In the genomic region with DNA sequence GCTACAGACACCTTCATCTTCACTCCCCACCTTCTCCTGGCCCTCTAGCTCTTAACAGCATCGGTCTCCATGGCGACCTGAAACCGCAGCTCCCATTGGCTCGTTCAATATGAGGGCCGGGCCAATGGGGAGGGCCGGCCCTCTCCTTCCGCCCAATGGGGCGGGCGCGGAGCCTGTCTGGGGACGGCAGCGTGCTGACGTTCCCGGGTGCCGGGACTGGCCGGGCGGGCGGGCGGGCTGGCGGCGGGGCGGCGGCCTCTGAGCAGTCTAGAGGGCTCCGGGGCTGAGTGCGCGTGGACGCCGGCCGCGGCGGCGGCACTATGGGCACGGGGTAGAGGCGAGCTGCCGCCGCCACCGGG, we compare ENCODE assay signal across 8 mouse cellular contexts. TPM values are rescaled to one million over a fixed set of nuclear protein-coding genes. Genes with fewer than 3 reads are reported as not detected.
DNase-seq lines count a peak whose midpoint lies in the region; ATAC-seq and TF ChIP-seq lines count a peak whose summit lies in the region.

A gene (minus strand): TSS at position 79 of the 359 bp plus-strand sequence.
A gene (plus strand): TSS at position 246 of the 359 bp plus-strand sequence.

- peak; percentile 32; the same call in 1 of the 2 replicates for TF ChIP-seq POLR2A in olfactory bulb, adult 2 months (IDR thresholded peaks at IDR 0.05; ENCODE audit: insufficient read depth, low read depth, low read length)

- ATAC-seq in lung, embryonic 15.5 days (ENCODE audit: borderline replicate concordance, extremely low read depth, low FRiP score, low TSS enrichment): peak; percentile 98

- H3K27me3 ChIP-seq in hindbrain, embryonic 10.5 days (ENCODE audit: insufficient read depth, poor library complexity, severe bottlenecking): no peaks in the 10 kb centered on the region
- no peaks in the 10 kb centered on the region for H3K27me3 ChIP-seq in lung, embryonic 15.5 days

- DNase-seq in Muller cell, postnatal 12 days (ENCODE audit: inconsistent ontology term): peak; percentile 97
- DNase-seq in cerebellum, adult 8-10 months: peak; percentile 87
- DNase-seq in frontal cortex, adult 2 months (ENCODE audit: extremely low spot score in 1 of 2, low spot score in 1 of 2): peak; percentile 89 to 94
- DNase-seq in hindbrain, embryonic 10.5 days (ENCODE audit: low spot score): peak; percentile 95
- DNase-seq in layer of hippocampus, adult 9-10 months (ENCODE audit: low spot score): peak; percentile 79
- peak; percentile 89 to 91 for DNase-seq in thymus, adult 18-20 months

- H3K4me1 ChIP-seq in hindbrain, embryonic 10.5 days (replicated peaks): peaks cover 30% of the 10 kb centered on the region
- H3K4me1 ChIP-seq in lung, embryonic 15.5 days: peaks cover 19% of the 10 kb centered on the region
- H3K4me1 ChIP-seq in olfactory bulb, adult 2 months (ENCODE audit: control insufficient read depth, insufficient read depth, low read length): peaks cover 5% of the 10 kb centered on the region

- peak within 1 kb of the TSS; percentile 90 for H3K4me2 ChIP-seq in lung, embryonic 15.5 days

- no peaks in the 10 kb centered on the region for H3K36me3 ChIP-seq in hindbrain, embryonic 10.5 days
- H3K36me3 ChIP-seq in lung, embryonic 15.5 days: no peaks in the 10 kb centered on the region

- H3K4me3 ChIP-seq in hindbrain, embryonic 10.5 days: peak within 1 kb of the TSS; percentile 93
- H3K4me3 ChIP-seq in lung, embryonic 15.5 days: peak within 1 kb of the TSS; percentile 83
- peak within 1 kb of the TSS; percentile 93 for H3K4me3 ChIP-seq in olfactory bulb, adult 2 months (ENCODE audit: insufficient read depth, low read depth, low read length)

- no peaks in the 10 kb centered on the region for H3K9me3 ChIP-seq in hindbrain, embryonic 10.5 days
- no peaks in the 10 kb centered on the region for H3K9me3 ChIP-seq in lung, embryonic 15.5 days

- H3K9ac ChIP-seq in lung, embryonic 15.5 days: peak within 1 kb of the TSS; percentile 82

- no peak for TF ChIP-seq CTCF in olfactory bulb, adult 2 months (IDR thresholded peaks at IDR 0.05; ENCODE audit: insufficient read depth, low read depth, low read length)

- H3K27ac ChIP-seq in hindbrain, embryonic 10.5 days: peak within 1 kb of the TSS; percentile 95
- peak within 1 kb of the TSS; percentile 92 for H3K27ac ChIP-seq in lung, embryonic 15.5 days
- H3K27ac ChIP-seq in olfactory bulb, adult 2 months (ENCODE audit: insufficient read depth, low read depth, low read length): peak within 1 kb of the TSS; percentile 74

- 0% methylated on average over 28 of the region's 37 CpGs for WGBS in hindbrain, embryonic 10.5 days
- WGBS in lung, embryonic 15.5 days: under 1% methylated on average over 26 of the region's 37 CpGs
- 0% methylated on average over 26 of the region's 37 CpGs for WGBS in olfactory bulb, adult 2 months

RNA-seq across cellular contexts. Expression of the first gene that starts in this region (rescaled TPM):
- 6.6 and 7.6 TPM in 2 replicates for polyA plus RNA-seq in frontal cortex, adult 2 months (2012; rRNA removed)
- polyA plus RNA-seq in hindbrain, embryonic 10.5 days (2016; fragmentation: Nextera tagmentation; extraction: Ambion mirVana): 1.2 TPM in 2 replicates
- polyA plus RNA-seq in lung, embryonic 15.5 days (2015; fragmentation: Nextera tagmentation; extraction: Ambion mirVana): 1.6 and 2.0 TPM in 2 replicates
- polyA plus RNA-seq in olfactory bulb, adult 2 months (2012; ENCODE audit: insufficient read depth, insufficient read length, low replicate concordance, missing spikeins): not detected in 2 replicates

RNA-seq across cellular contexts. Expression of the second gene that starts in this region (rescaled TPM):
- 140 and 149 TPM in 2 replicates for polyA plus RNA-seq in frontal cortex, adult 2 months (2012; rRNA removed)
- polyA plus RNA-seq in hindbrain, embryonic 10.5 days (2016; fragmentation: Nextera tagmentation; extraction: Ambion mirVana): 14.7 and 17.2 TPM in 2 replicates
- polyA plus RNA-seq in lung, embryonic 15.5 days (2015; fragmentation: Nextera tagmentation; extraction: Ambion mirVana): 28.3 and 30.8 TPM in 2 replicates
- polyA plus RNA-seq in olfactory bulb, adult 2 months (2012; ENCODE audit: insufficient read depth, insufficient read length, low replicate concordance, missing spikeins): 318 TPM in 1 of 2 replicates, not detected in the other

Comparison
In these comparisons a context has a peak if more than half of its experiments do, and no peak if none do; other contexts are left out.
1. Peak in every context shown above with its lines: DNase-seq, ATAC-seq, H3K4me3 ChIP-seq and H3K27ac ChIP-seq.